Mouse (Mus musculus) layer of hippocampus, postnatal 25 days (tissue): ENCODE measurements around the gene Frrs1. TPM values are rescaled to one million over a fixed set of nuclear protein-coding genes. Genes with fewer than 3 reads are reported as not detected.
"Not testable (repeated sequence)": the region's sequence is repeated elsewhere in the genome, so short reads cannot be mapped to it uniquely, and the experiment has no call there.

Experiments used
- DNase-seq, 2 experiments: peaks; one replicate each; pipeline ENCODE4 v3.0.0; 2022; ENCODE audit warnings: mixed read lengths in 2 of 2, low spot score in 1 of 2; ENCODE audit errors: extremely low spot score in 1 of 2
- total RNA-seq, 2 experiments: library from RNA; stranded (reverse); gene quantifications; 2 replicates each; pipeline ENCODE4 v1.2.3; 2021

Frrs1 gene
- total RNA-seq: under 1 TPM; 0.84 to 0.89 TPM

DNA sequence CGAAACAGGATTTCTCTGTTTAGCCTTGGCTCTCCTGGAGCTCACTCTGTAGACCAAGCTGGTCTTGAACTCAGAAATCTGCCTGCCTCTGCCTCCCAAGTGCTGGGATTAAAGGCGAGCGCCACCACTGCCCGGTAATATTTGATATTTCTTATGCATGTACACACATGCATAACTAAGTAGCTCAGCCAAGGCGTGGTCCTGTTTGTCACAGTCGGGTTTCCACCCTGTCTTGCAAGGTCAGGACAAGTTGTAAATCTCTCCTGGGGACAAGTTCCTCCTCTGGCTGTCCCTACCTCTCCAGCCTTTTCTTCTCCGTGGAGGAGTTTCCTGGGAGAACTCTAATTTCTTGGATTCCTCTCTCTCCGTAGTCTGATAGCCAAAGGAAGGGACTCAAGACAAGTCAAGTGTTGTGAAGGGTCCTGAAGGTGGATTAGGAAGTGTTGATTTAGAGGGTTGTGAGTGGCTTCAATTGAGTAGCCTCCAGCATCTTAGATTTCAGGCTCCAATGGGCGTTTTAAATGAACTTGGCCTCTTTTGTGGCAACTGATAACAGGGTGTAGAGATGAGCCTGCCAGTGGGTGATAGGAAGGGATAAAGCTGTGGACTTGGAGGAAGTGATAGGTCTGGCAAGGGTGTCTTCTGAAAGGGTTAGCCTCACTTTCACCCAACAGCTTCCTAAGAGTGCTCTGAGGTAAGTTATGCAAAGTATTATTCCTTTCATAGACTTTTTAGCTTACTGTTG is at the start of gene Frrs1:
Gene Frrs1 (plus strand): TSS at position 524 of the 745 bp plus-strand sequence.
- no peak for DNase-seq

GRCm38 (mm10) chr3:116810351-116810750 is 48.9 kb upstream of the Frrs1 start:
- not testable (repeated sequence) for DNase-seq

GRCm38 (mm10) chr3:116812946-116813345 is 46.3 kb upstream of the Frrs1 start:
- no peak for DNase-seq

GRCm38 (mm10) chr3:116815305-116815797 is 43.9 kb upstream of the Frrs1 start:
- no peak for DNase-seq

- no peak for DNase-seq
Measured at GRCm38 (mm10) chr3:116815916-116816315, 43.3 kb upstream of the Frrs1 start.

DNA sequence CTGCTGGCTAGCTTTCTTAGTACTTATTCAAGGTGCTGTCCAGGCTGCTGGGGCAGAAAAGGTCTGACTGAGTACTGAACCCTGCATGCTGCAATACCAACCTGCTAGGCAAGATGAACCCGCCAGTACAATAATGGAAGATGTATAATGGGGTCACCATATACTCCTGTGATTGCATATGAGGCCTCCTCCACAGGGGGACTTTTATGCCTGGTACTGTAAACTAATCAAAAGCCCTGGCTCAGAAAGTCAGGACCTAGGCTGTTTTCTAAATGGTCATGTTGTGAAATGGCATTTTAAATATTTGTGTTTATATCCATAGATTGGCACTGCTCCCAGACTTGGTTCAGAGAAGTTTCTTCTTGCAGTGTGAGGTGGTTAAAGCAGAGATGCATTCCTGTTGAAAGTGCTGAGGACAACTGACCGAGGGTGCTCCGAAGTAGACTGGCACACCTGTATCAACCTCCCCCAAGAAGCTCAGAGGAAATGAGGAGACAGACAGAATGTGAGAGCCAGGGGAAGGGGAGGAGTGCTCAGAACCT is 42.5 kb upstream of the Frrs1 start:
- DNase-seq: no peak

- no peak for DNase-seq
Measured at GRCm38 (mm10) chr3:116817231-116817630, 42.0 kb upstream of the Frrs1 start.

DNA sequence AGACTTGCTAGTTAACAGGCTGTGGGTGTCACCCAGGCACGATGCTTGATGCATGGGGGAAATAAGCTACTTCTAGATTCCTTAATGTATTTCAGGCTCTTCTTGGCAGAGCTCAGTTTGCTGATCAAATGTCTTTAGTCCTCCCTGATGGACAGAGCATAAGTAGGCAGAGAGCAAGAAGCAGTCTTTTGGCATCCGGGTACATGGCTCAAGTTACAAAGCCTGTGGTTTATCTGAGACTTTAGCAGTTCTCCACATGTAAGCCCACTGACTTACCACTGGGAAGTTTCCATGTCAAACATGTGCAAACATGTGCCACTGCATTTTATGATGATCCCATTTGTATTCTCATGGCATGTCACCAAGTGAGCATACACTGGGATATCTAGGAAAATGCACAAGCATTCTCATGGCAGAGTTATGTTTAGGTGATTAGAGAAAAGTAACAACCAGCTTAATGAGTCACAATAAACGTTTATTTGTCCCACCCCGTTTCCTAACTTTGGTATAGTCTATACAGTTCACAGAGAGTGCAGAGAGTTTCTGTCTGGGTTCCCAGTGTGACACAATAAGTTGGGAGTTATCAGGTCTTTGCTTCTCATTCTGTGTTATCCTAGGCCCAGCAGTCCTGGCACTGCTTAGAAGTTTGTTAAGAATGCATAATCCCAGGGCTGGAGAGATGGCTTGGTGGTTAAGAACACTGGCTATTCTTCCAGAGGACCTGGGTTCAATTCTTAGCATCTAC is 32.6 kb upstream of the Frrs1 start:
- no peak for DNase-seq

DNA sequence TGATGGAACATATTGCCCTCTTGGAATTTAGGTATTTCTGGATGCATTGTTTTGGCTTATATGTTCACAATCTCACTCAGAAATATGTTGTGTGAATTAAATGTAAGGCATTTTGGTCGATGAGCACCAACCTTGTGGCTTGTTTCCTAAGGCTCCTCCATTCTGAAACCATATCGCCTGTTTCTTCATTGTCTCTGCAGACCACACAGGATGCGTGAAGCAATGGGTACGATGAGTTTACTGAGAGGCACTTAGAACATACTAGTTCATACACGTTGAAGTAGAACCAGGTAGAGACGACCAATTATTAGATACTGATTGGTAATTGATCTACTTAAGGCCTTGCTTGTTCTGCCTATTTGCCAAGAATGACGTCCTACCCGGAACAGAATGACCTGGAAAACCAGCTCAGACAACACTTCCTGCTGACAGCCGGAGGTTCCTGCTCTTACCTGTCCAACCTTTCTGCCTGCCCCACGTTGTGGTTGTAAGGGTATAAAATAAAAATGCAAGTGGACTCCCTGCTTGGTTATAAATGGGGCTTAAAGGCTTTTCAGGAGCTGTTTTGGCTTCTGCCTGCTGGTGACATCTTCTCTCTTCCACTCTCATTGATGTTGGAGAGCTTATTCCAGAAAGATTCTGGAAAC is 29.9 kb upstream of the Frrs1 start:
- DNase-seq: no peak

GRCm38 (mm10) chr3:116831324-116831723 is 27.9 kb upstream of the Frrs1 start:
- no peak for DNase-seq

GRCm38 (mm10) chr3:116832526-116833310 is 26.5 kb upstream of the Frrs1 start:
- no peak for DNase-seq

- DNase-seq: no peak
Measured at GRCm38 (mm10) chr3:116833491-116833890, 25.8 kb upstream of the Frrs1 start.

DNA sequence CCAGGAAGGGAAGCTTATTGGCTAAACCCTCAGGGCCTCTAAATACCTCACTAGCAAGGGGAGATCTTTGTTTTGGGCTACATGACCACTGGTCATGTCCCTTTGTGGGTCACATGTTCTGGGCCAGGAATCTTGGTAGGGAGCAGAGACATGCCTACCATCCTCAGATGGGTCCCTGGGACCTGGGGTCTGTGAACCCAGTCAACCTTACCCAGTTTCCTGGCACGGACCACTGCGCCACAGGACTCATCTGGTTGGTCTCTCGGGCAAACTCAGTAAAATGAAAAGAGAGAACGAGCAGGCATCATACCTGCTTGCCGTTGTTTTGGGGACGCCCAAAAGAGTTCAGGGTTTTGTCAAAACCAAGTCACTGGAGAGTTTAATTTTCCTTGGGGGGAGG is 25.0 kb upstream of the Frrs1 start:
- no peak for DNase-seq

GRCm38 (mm10) chr3:116835350-116835749 is 23.9 kb upstream of the Frrs1 start:
- no peak for DNase-seq

DNA sequence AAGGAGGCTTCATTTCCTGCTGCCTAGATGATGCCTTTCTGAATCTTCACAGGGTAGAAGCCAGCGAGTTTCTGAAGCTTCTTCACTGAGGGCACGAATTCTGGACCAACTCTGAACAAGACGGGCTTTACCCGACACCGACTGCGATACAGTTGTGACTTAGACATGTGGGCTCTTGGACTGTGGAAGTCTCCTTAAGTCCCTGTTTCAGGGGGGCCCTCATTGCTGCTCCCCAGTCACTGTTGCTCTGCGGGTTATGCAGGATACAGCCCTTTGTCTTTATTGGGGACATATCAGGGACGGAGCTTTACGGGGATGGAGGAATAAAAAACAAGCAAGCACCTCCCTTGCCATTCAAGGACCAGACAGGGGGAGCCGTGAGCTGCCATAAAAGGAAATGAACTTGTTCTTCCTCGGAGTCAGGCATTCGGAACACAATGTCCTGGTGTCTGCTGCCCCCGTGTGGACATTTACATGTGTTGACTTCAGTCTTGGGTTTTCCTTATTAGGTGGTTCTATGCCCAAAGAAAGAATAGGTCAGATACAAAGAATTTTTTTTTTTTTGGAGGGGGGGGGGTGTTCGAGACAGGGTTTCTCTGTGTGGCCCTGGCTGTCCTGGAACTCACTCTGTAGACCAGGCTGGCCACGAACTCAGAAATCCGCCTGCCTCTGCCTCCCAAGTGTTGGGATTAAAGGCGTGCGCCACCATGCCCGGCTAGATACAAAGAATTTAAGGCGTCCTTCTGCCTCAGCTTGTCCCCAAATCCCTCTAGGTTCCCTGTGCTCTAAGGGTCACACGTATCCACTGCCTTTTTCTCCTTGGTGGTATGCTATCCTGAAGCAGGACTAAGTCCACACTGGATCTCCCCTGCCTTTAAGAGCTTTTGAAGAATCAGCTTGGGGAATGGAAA is 23.2 kb upstream of the Frrs1 start:
- DNase-seq: peak; percentile 68 to 93

- DNase-seq: no peak
Measured at GRCm38 (mm10) chr3:116836681-116837475, 22.4 kb upstream of the Frrs1 start.

DNA sequence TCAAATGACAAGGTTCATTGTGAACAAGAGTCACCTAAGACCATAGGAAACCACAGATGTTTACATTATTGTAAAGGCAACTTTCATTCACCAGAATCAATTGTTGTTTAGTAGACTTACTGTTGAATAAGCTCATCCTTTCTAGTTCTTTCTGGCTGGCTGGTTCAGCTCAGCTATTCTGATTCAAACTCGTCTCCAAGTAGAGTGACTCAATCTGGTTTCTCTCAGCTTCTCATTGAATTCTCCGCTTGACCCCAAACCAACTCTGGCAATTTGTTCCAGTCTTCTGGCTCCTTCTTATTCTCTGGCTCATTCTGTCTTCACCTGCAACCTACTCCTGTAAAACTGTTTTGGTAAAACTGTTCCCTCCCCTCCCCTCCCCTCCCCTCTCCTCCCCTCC is 18.0 kb upstream of the Frrs1 start:
- no peak for DNase-seq

DNA sequence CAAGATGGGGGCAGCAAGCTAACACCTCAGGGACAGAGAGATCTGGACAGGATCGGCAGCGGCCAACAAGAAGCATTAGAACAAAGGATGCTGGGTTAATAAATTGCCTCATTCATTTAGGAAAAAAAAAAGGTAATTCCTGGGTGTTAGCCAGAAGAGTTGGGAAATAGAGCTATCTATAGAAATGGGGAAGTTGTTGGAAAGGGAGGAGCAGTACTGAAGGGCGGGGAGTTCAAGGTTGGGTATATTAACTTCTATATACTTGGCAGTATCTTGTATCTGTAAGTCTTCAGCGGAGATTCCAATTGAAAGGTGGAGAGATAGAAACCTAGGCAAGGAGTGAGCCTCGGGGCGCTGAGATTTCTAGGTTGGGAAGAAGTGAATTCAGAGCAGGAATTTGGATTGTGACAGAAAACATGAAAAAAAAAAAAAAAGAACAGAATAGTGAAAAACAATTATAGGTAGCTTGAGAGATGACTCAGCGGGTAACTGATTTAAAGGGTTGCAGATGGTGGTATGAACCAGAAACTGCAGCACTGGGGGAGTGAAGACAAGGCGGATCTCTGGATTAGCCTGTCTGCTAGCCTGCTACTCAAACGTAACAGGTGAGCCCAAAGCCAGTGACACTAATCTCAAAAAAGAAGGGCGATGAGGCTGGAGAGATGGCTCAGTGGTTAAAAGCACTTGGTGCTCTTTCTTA is 14.2 kb upstream of the Frrs1 start:
- no peak for DNase-seq
